Mouse (Mus musculus): ENCODE data around the gene Suclg2. TPM values are rescaled to one million over a fixed set of nuclear protein-coding genes. Genes with fewer than 3 reads are reported as not detected.
A peak's percentile ranks its signal among the peaks of the same experiment; 100 is the strongest.

The Suclg2 gene
- polyA plus RNA-seq, 1 experiment from 2014 or later, result 77.3 TPM

DNA sequence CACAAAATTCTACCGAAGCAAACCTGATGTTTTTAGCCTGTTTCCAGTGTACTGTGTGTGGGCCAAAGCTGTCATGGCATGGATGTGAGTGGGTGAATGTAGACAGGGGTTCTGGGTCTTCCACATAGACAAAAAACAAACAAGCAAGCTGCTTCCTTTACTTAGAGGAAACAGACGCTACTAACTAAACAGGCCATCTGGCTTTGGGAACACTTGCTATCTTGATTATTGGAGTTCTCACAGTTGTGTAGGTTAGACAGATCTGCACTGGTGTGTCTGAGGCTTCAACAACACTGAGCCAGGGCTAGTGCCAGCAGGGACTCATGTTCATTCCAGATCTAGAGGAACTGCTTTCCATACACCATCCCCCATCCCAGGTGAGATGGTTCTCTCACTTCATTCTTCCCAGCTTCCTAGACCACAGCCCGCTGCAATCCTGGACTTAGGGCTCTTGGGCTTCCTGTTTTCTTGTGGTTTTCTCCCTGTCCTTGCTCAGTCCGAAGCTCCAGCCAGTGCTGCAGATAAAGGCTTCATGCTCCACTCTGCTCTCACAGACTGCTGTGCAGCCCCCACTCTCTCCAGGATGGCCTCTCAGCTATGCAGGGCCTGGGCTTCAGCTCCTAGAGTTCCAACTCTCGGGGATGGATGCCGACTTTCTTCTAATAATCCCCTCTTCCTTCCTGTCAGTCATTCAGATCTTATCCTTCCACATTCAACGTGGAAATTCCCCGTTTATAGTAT, 226.2 kb downstream of the Suclg2 start:
- 69% methylated on average over 8 of the region's 8 CpGs for WGBS
- no peak overlapping the region for H3K4me2 ChIP-seq (replicated peaks; ENCODE audit: low read depth)

DNA sequence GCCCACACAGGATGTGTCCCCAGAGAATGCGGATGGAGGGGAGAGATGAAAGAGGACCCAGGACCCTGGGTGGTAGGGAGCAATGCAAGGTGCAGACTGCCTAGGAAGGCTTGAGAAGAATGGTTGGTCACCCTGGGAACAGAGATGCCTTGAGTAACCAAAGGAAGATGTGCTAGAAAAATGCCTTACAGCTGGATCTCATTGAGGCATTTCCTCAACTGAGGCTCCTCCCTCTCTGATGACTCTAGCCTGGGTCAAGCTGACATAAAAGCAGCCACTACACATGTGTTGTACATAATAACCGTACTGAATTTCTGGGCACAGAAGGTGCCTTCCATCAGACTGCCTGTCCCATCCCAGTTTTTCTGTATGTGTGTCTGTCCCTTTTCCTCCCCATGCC, 227.6 kb downstream of the Suclg2 start:
- H3K9me3 ChIP-seq (ENCODE audit: control insufficient read depth), result no peaks in the 10 kb centered on the region
- 0 out of 2 replicates have a peak, but pooled peaks cover 4% of the 10 kb centered on the region for H3K36me3 ChIP-seq (ENCODE audit: control insufficient read depth, insufficient read depth)
- ATAC-seq, result no peak
- no peak overlapping the region for H3K4me2 ChIP-seq (replicated peaks; ENCODE audit: low read depth)
- no peaks in the 10 kb centered on the region for H3K4me1 ChIP-seq (replicated peaks; ENCODE audit: control insufficient read depth, insufficient read depth, low read length)
- no peaks in the 10 kb centered on the region for H3K27me3 ChIP-seq (replicated peaks; ENCODE audit: control insufficient read depth, insufficient read depth, low read length)
- H3K4me3 ChIP-seq (ENCODE audit: low read depth, low read length), result no peak overlapping the region
- no peak for TF ChIP-seq CTCF (IDR thresholded peaks at IDR 0.05; ENCODE audit: low read depth)
- H3K27ac ChIP-seq (ENCODE audit: low read depth, low read length), result no peak overlapping the region
- no peak overlapping the region for H3K9ac ChIP-seq (ENCODE audit: low read depth, low read length)
- WGBS, result 84% methylated on average over 2 of the region's 2 CpGs

More for the DNA sequence above, 226.2 kb downstream of the Suclg2 start:
- H3K27ac ChIP-seq (ENCODE audit: low read depth, low read length), result no peak overlapping the region
- no peak for ATAC-seq
- no peaks in the 10 kb centered on the region for H3K4me1 ChIP-seq (replicated peaks; ENCODE audit: control insufficient read depth, insufficient read depth, low read length)
- no peak for TF ChIP-seq CTCF (IDR thresholded peaks at IDR 0.05; ENCODE audit: low read depth)
- H3K27me3 ChIP-seq (replicated peaks; ENCODE audit: control insufficient read depth, insufficient read depth, low read length), result no peaks in the 10 kb centered on the region
- H3K9ac ChIP-seq (ENCODE audit: low read depth, low read length), result no peak overlapping the region
- no peak overlapping the region for H3K4me3 ChIP-seq (ENCODE audit: low read depth, low read length)
- 0 out of 2 replicates have a peak, but pooled peaks cover 4% of the 10 kb centered on the region for H3K36me3 ChIP-seq (ENCODE audit: control insufficient read depth, insufficient read depth)
- no peaks in the 10 kb centered on the region for H3K9me3 ChIP-seq (ENCODE audit: control insufficient read depth)

DNA sequence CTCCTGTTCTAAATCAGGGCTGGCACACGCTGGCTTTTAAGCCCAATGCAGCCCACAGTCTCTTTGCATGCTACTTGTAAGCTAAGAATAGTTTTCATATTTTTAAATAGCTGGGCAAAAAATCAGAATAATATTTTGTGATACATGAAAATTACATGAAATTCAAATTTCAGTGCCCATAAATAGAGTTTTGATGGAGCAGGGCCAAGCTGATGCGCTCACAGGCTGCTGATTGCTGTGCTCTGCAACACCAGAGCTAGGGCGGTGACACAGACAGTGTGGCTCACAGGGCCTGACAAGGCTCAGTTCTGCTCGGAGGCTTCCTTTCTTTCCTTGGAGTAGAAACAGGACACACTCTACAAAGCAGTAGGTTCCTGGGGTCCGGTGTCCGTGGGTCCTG, 232.8 kb downstream of the Suclg2 start:
- H3K9ac ChIP-seq (ENCODE audit: low read depth, low read length), result no peak overlapping the region
- no peak overlapping the region for H3K4me3 ChIP-seq (ENCODE audit: low read depth, low read length)
- no peaks in the 10 kb centered on the region for H3K9me3 ChIP-seq (ENCODE audit: control insufficient read depth)
- H3K27me3 ChIP-seq (replicated peaks; ENCODE audit: control insufficient read depth, insufficient read depth, low read length), result no peaks in the 10 kb centered on the region
- no peak for TF ChIP-seq CTCF (IDR thresholded peaks at IDR 0.05; ENCODE audit: low read depth)
- H3K36me3 ChIP-seq (ENCODE audit: control insufficient read depth, insufficient read depth), result peaks cover 5% of the 10 kb centered on the region; the same call in 1 of the 2 replicates
- H3K4me1 ChIP-seq (replicated peaks; ENCODE audit: control insufficient read depth, insufficient read depth, low read length), result no peaks in the 10 kb centered on the region
- no peak overlapping the region for H3K27ac ChIP-seq (ENCODE audit: low read depth, low read length)
- no peak overlapping the region for H3K4me2 ChIP-seq (replicated peaks; ENCODE audit: low read depth)
- ATAC-seq, result no peak
- WGBS, result 92% methylated on average over 6 of the region's 6 CpGs

DNA sequence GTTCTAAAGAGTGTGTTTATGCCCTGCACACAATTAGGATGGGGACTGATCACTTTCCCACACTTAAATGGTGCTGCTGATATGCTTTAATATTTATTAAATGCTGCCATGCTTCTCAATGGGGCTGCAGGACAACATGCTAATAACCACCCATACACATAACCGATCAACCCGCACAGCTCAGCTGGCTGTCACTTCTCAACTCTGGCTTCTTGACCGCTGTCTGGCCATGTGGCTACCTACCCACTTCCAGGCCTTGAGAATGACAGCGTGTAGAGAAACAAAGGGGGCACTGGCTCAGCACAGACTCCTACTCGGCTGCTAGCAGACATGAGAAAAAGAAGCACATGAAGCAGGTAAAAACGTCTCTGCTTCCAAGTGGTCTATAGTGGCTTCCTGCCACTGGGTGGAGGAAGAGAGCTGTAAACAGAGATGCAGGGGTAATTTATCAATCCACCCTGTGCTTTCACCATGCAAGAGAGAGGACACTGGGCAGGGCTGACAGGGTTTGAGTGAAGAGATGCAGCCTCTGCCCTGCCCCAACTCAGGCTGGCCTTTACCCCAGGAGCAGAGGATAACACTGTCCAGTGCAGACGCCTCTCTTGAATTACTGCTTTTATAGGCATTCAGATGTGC, 234.3 kb downstream of the Suclg2 start:
- no peaks in the 10 kb centered on the region for H3K27me3 ChIP-seq (replicated peaks; ENCODE audit: control insufficient read depth, insufficient read depth, low read length)
- H3K4me1 ChIP-seq (replicated peaks; ENCODE audit: control insufficient read depth, insufficient read depth, low read length), result no peaks in the 10 kb centered on the region
- H3K4me2 ChIP-seq (replicated peaks; ENCODE audit: low read depth), result no peak overlapping the region
- WGBS, result 61% methylated on average over 7 of the region's 7 CpGs
- no peak overlapping the region for H3K27ac ChIP-seq (ENCODE audit: low read depth, low read length)
- no peak overlapping the region for H3K9ac ChIP-seq (ENCODE audit: low read depth, low read length)
- TF ChIP-seq CTCF (IDR thresholded peaks at IDR 0.05; ENCODE audit: low read depth), result peak; percentile 81
- H3K36me3 ChIP-seq (ENCODE audit: control insufficient read depth, insufficient read depth), result peaks cover 10% of the 10 kb centered on the region; the same call in 1 of the 2 replicates
- no peaks in the 10 kb centered on the region for H3K9me3 ChIP-seq (ENCODE audit: control insufficient read depth)
- no peak overlapping the region for H3K4me3 ChIP-seq (ENCODE audit: low read depth, low read length)
- ATAC-seq, result no peak

DNA sequence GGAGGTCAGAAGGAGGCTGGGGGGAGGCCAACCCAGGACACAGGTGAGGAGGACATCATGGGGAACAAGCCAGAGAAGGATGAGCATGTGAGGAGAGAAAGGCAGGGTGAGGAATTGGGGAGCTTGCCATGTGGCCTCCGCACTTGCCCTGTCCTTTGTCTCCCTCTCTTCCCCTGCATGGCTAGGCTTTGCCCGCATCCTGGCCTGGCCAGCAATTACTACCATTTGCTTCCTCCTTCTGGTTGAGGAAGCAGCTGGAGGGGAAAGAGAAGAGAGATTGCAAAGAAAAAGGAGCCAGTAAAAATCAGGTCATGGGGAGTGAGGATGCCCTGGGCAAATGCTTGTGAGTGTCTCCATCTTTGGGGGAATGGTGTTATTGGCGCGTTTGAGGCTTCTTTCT, 234.9 kb downstream of the Suclg2 start:
- H3K27me3 ChIP-seq (replicated peaks; ENCODE audit: control insufficient read depth, insufficient read depth, low read length), result no peaks in the 10 kb centered on the region
- H3K27ac ChIP-seq (ENCODE audit: low read depth, low read length), result no peak overlapping the region
- H3K9me3 ChIP-seq (ENCODE audit: control insufficient read depth), result no peaks in the 10 kb centered on the region
- ATAC-seq, result no peak
- H3K4me1 ChIP-seq (replicated peaks; ENCODE audit: control insufficient read depth, insufficient read depth, low read length), result no peaks in the 10 kb centered on the region
- WGBS, result 93% methylated on average over 4 of the region's 4 CpGs
- peaks cover 10% of the 10 kb centered on the region; the same call in 1 of the 2 replicates for H3K36me3 ChIP-seq (ENCODE audit: control insufficient read depth, insufficient read depth)
- H3K4me2 ChIP-seq (replicated peaks; ENCODE audit: low read depth), result no peak overlapping the region
- H3K4me3 ChIP-seq (ENCODE audit: low read depth, low read length), result no peak overlapping the region
- H3K9ac ChIP-seq (ENCODE audit: low read depth, low read length), result no peak overlapping the region
- no peak for TF ChIP-seq CTCF (IDR thresholded peaks at IDR 0.05; ENCODE audit: low read depth)

DNA sequence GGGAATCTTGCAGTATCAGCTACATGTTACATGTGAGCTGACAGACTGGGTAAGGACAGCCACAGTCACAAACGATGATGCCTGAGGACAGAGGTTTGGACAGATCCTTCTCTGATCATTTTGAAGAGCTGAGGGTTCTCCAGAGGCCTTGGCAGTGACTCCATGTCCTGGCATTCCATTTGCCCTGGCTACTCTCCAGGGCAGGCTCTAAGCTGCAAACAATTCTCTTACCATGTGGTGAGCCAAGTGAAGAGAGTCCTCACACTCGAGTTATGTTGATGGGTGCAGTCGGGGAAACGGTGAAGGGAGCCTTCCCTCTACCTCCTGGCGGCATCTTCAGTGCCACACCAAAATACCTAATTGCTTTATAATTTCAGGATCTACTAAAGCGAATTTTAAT, 235.5 kb downstream of the Suclg2 start:
- Histone ChIP-seq H3K4me3 (ENCODE audit: low read depth, low read length) (no peak overlapping the region), H3K27ac (ENCODE audit: low read depth, low read length) (no peak overlapping the region), H3K9ac (ENCODE audit: low read depth, low read length) (no peak overlapping the region), H3K36me3 (ENCODE audit: control insufficient read depth, insufficient read depth) (peaks cover 10% of the 10 kb centered on the region; the same call in 1 of the 2 replicates), H3K9me3 (ENCODE audit: control insufficient read depth) (no peaks in the 10 kb centered on the region), H3K27me3 (replicated peaks; ENCODE audit: control insufficient read depth, insufficient read depth, low read length) (no peaks in the 10 kb centered on the region), H3K4me2 (replicated peaks; ENCODE audit: low read depth) (no peak overlapping the region), H3K4me1 (replicated peaks; ENCODE audit: control insufficient read depth, insufficient read depth, low read length) (no peaks in the 10 kb centered on the region)
- no peak for ATAC-seq
- WGBS, result 76% methylated on average over 6 of the region's 6 CpGs
- no peak for TF ChIP-seq CTCF (IDR thresholded peaks at IDR 0.05; ENCODE audit: low read depth)
